Mouse (Mus musculus) CH12.LX (cell line): ENCODE measurements around the gene Rfx6.

Experiments used
- CHD1 ChIP-seq: IDR thresholded peaks from 2 replicates; pipeline ENCODE4 v1.6.1; 2012; ENCODE audit warnings: low read depth, low read length, improper control_type of control experiment, inconsistent platforms
- EP300 ChIP-seq: IDR thresholded peaks from 2 replicates; pipeline ENCODE4 v1.6.1; 2011; ENCODE audit warnings: low read length, improper control_type of control experiment

GRCm38 (mm10) chr10:51677548-51678250 lies at the start of gene Rfx6:
- TF ChIP-seq EP300 (no peak), CHD1 (no peak)
